Mouse (Mus musculus) kidney, adult 9 months (tissue): ENCODE results near the gene Polr2a.
"Not testable (repeated sequence)": the region's sequence is repeated elsewhere in the genome, so short reads cannot be mapped to it uniquely, and the experiment has no call there.

Experiments used
- DNase-seq: peaks from one replicate; pipeline ENCODE4 v3.0.0; 2022

Gene Polr2a

DNA sequence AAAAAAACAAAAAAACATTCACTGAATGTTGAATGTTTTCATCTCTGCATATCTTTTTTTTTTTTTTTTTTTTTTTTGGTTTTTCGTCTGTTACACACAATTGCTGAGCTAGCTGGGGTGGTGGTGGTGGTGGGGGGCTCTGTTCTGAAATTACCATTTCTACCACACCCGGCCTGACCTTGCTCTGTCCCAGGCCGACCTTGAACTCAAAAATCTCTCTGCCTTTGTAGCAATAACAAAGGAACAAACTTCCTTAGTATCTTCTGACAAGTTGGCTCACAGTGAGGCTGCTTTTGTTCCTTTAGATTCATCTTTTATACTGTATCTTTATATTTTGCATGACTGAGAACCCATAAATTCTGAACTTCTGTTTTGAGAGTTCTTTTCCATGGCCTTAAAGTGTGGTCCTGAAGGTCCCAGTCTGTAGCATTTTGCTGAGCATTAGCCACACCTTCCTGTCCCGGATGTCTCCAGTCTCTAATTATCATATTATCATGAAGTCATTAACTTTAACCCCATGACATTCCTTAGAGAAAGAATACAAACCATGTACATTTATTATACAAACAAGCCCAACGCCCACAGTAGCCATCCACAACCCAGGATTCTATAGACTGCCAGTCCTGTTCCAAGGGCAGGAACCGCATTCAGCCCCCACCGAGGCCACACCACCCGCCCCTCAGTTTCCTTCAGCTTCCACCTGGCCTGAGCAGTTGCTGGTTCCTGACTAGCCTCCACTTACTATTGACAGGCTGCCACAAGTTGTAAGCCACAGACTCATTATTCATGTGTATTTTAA, 54.4 kb downstream of the Polr2a start:
- DNase-seq, result no peak

DNA sequence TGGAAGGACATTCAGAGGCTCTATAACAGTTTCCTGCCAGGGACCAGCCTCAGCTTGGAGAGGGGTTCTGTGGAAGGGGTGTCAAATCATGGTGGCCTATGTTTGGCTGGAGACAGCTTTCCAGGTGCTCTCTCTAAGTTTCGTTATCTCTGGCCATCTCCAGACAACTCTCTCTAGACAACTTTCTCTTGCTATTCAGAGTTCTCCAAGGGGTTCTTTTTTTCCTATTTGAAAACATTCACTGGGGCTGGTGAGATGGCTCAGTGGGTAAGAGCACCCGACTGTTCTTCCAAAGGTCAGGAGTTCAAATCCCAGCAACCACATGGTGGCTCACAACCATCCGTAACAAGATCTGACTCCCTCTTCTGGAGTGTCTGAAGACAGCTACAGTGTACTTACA, 55.1 kb downstream of the Polr2a start:
- DNase-seq, result not testable (repeated sequence)

DNA sequence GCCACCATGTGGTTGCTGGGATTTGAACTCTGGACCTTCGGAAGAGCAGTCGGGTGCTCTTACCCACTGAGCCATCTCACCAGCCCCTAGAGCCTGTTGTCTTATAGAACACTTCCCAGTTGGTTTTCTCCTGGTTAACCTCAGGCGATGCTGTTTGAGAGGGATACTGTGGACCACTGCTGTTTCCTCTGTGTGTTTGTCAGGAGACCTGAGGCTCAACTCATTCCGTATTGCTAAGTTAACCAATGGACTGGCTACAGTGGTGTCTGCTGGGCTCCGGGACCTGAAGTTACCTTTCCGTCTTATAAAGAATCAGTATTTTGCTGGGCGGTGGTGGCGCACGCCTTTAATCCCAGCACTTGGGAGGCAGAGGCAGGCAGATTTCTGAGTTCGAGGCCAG, 55.6 kb downstream of the Polr2a start:
- not testable (repeated sequence) for DNase-seq

DNA sequence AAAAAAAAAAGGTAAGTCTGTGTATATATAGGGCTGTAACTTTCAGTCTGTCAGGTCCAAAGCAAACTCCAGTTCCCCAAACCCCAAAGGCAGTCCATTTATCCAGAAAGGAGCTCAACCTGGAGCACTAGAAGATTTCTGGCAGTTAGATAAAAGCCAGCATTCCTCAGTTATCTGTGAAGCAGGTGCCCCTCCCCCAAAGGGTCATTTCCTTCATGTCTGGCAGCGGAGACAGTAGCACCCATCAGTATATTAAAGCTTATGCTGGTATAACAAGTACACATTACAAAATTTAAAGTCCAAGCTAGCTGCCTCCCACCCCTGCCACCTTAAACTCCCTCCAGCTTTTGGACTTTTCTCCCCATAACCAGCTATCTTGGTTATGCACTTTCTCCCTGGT, 58.8 kb downstream of the Polr2a start:
- DNase-seq, result no peak

DNA sequence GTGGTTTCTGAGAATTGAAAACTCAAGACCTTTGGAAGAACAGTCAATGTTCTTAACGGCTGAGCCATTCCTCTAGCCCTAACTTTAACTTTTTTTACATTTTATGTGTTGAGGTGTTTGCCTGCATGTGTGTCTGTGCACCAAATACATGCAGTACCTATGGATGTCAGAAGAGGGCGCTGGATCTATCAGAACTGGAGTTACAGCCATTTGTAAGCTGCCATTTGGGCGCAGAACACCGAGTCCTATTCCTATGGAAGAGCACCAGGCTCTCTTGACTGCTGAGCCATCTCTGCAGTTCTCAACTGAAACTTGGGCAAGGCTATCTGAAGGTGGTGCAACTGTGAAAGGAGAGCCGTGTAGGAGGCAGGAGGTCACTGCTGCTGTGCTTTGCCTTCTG, 59.9 kb downstream of the Polr2a start:
- no peak for DNase-seq

DNA sequence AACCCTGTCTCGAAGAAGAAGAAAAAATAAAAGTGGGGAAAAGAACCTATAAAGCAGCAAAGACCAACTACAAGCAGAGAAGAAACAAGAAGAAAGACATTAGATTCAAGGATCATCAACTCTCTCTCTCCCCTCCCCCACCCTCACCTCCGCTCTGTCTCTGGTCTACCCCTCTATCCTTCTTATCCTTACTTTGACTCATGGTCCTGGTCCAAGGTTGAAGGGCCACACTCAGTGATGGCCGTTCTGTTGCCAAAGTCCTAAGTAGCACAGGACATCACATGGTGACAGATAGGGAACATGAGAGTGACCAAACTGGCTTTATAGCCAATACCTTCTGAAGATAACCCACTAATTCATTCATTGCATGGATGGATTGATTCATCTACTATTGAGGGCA, 61.0 kb downstream of the Polr2a start:
- no peak for DNase-seq

DNA sequence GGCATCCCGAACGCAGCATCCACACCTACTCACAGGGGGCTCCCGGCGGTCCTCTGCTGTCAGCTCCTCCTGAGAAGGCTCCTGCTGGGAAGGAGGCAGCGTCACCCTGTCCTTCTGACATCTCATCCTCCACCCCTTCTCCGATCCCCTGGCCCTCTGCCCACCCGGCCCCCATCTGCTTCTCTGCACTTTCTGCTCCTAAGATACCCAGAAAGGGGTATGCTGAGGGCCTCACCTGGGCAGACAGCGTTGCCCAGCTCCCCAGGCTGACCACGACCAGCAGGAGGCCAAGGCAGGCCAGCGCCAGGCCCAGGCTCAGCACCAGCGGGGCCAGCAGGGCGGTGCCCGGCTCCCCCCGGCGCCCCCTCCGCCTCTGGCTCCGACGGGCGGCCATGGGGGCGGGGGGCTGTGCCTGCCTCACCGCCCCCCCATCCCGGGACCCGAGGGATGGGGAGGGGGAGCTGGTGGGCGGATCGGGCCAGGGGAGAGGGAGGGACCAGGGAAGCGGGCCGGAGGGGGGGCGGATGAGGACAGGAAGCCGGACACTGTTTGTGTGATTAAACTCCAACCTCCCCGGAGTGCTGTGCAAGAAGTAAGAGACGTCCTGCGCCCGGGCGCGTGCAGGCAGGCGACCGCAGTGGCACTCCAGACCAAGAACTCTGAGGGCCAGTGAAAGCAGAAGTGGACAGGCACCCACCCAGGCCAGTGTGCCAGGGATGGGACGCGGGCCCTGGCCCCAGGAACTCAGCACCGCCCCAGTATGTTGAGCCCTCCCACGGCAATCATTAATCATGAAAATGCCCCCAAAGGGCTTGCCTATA, 62.9 kb downstream of the Polr2a start, which contains the start of the genes Tnfsf12 and Tnfsfm13:
Tnfsf12 (minus strand) TSS at position 489 of the 821 bp plus-strand sequence.
Tnfsfm13 (minus strand) TSS at position 738 of the 821 bp plus-strand sequence.
- DNase-seq, result peak; percentile 82

DNA sequence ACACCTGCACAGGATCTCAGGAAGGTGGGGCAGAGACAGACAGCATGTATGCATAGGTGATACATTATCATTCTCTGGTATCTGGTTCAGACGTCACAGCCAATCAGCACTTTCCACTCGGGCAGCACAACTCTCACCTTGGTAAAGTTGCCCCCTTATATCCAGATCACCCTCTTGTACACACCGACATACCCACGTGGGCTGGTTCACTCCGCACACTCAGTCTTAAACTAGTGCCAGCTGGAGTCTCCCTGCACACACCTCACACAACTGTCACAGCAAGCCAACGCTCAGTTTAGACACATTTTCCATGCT, 63.4 kb downstream of the Polr2a start:
- no peak for DNase-seq

DNA sequence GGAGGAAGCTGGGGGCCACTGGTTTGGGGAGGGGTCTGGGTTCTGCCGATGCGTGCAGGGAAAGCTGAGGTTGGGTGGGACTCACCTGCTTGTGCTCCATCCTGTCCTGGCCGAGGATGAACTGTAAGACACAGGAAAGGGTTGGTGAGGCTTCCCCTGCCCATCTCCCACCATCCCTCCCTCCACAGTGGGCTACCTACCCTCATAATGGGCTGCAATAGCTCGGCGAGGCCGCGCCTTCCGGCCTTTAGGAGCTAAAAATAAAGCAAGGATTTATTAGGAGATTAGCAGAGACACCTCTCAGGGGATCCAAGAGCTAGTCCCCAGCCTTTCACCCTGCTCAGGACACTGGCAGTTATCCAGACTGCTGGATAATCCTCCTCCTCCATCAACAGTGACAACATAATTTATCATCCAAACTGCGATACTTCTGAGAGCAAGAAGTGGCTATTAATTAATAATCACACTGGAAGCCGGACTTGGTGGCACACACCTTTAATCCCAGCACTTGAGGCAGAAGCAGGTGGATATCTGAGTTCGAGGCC, 64.9 kb downstream of the Polr2a start:
- peak; percentile 55 for DNase-seq

DNA sequence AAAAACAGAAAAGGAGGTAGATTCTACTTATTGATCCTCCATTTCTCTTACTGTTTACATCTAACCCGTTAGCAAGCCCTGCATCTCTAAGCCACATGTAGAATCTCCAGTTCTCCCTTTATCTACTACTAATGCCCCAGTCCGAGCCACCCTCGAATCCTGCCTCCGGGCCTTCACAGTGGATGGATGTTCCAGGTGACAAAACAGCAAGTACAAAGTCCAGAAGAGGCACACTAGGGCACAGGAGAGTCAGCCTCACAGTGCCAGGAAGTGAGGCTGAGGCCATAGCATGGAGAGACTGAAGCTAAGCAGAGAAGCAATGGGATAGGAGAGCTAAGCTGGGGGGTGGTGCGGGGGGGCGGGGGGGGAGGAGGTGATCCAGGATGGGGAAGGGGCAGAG, 65.6 kb downstream of the Polr2a start:
- DNase-seq, result peak; percentile 87

DNA sequence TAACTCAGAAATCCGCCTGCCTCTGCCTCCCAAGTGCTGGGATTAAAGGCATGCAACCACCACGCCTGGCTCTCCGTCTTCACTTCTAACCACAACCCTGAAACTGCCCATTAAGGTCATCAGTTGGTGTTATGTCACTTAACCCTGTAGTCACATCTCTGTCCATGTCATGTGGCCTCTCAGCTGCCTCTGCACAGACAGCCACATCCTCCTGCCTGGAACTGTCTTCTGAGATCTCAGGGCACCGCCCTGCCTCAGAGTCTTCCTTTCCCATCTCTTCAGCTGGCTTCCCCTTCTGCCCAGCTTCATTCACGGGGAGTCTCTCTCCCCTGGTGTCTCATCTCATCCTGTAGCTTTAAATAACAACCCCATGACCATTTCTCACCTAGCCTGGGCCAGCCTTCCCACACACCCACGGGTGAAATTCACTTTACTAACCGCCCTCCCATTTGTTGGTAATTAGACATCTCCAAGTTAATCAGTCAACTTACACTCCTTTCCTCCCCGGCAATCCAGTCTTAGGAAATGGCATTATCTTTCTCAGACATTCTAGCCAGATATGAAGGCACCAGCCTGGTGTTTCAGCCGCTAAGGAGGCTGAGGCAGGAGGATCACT, 66.1 kb downstream of the Polr2a start:
- peak; percentile 73 for DNase-seq

DNA sequence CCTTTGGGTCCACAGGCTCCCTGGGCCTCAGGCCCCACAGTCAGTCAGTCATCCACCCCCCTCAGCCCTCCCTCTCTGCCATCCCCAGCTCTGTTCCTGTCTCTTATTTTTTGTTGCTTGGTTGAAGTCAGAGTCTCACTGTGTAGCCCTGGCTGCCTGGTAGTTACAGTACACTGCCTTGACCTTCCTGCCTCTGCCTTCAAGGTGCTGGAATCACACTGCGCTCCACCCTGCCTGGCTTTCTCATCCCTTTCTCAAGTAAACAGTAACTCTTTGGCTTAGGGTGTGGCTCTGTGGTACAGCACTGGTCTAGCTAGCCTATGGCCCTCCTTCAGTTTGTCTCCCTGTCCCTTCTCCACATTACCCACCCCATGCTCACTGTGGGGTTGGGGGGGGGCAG, 68.5 kb downstream of the Polr2a start:
- peak; percentile 79 for DNase-seq

DNA sequence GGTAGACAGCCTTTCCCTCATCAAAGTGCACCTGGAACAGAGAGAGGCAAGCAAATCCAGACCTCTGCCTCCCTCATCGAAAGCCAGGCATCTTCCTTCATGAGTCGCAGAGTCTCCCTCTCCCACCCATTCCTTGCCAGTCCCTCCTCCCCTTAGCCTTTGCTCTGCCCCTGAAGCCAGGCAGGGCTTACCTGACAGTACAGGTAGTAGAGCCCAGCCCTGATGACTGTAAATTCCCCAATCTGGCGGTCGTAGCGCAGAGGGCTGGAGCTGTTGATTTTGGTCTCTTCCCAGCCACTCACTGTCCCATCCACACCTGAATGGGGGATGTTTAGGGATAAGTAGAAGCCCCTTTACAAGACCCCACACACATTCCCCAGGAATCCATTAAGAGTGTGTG, 71.4 kb downstream of the Polr2a start:
- no peak for DNase-seq

DNA sequence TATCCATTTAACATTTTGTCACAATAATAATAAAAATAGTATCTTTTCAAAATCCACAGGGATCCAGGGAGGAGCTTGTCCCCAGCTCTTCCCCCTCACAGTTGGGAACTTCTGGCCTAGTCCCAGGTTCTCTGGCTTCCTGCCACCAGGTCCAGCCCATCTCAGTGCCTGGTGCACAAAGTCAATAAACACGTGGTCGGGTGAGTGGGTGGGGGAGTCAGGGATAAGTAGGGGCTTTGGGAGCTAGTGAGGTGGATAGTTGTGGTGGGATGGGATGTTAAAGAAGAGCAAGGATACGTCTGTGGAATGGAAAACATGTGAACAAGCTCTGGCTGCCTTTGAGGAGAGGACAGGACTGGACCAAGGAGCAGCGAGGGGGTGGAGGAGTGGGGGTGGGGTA, 72.1 kb downstream of the Polr2a start:
- peak; percentile 82 for DNase-seq

DNA sequence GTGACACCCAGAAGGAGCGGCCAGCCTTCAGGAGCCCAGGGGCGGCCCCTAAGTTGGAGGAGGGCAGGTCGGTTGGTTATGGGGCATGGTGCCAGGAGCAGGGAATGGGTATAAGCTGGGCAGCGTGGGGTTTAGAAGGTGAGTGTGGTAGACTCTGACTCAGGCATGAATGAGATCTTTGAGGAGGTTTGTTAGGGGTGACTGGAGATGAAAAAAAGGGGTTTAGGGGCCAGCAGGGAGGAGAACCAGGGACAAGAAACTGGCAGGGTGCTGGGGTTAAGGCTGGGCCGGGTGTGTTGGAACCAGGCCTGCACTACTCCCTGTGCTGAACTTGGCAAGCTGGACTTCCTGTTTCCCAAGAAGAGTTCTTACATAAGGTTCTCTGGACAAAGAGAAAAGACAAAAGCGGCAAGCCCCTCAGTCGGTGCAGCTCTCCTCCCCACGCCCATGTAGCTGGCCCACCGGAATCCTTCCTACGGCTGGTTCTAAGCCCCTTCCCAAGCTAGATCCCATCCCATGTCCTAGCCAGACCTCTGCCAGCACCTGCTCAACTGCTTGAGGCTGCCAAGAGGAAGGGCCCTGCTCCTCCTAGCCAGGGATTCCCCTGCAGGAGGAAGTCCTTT, 72.8 kb downstream of the Polr2a start, which contains the start of gene Tnfsf13:
Tnfsf13 (minus strand) TSS at position 259 of the 623 bp plus-strand sequence.
- peak; percentile 96 for DNase-seq

DNA sequence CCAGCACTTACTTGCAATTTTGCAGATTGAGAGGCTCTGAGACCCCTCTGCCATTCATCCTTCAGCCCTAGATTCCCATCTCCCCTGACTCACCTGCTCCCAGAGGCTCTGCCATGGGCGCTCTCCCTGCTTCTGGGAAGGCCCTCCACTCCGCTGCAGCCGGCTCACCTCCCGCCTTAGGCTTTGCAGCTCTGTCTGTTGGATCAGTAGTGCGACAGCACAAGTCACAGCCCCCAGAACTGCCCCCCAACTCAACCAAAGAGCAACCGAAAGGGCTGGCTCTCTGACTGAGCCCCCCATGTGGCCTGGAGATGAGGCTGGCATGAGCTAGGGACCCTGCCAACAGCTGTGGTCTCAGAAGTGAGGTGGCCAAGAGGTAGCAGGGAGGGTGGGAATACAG, 73.5 kb downstream of the Polr2a start:
- DNase-seq, result no peak

DNA sequence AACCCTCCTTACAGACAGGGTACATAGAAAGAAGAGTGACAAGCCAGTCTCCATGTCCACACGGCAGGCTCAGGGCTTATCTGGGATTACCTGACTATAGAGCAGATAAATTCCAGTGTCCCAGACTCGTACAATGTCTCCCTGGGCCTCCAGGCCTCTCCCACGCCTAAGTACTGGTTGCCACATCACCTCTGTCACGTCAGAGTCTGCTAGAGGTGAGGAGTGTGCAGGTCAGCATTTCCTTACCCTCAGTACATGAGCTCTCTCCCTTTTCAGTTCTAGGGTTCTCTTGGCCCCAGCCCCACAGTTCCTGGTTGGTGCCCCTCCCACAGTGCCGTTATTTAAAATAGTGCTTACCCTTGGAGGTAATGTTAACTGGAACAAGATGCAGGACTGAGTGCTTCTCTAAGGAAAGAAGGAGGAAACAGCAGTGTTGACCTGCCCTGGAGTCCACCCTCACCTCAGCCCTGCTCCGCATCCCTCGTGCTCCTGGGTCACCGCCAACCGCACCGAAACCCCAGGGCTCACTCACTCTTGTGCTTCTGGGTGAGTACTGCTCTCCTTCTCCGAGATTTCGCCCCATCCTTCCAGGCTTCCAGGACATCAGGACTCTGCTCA, 74.2 kb downstream of the Polr2a start:
- peak; percentile 40 for DNase-seq
